ENCODE assay signal across 8 mouse cellular contexts in genomic region chr14:32201791-32202451, GRCm38 (mm10). TPM values are rescaled to one million over a fixed set of nuclear protein-coding genes. Genes with fewer than 3 reads are reported as not detected.
A peak's percentile ranks its signal among the peaks of the same experiment; 100 is the strongest.
DNase-seq lines count a peak whose midpoint lies in the region; ATAC-seq and TF ChIP-seq lines count a peak whose summit lies in the region.

Gene Timm23 (minus strand): TSS chr14:32201898.
Gene Parg (plus strand): TSS chr14:32201949.

- peaks cover 8 to 17% of the 10 kb centered on the region in 2 experiments for H3K4me1 ChIP-seq in MEL (ENCODE audit: control insufficient read depth in 1 of 2, insufficient read depth in 2 of 2, low read length in 2 of 2)
- H3K4me1 ChIP-seq in cerebellum, adult 2 months (ENCODE audit: control insufficient read depth, insufficient read depth, low read length) = no peaks in the 10 kb centered on the region; the same call in 1 of the 2 replicates
- H3K4me1 ChIP-seq in hindbrain, embryonic 10.5 days (replicated peaks) = peaks cover 27% of the 10 kb centered on the region
- peaks cover 19% of the 10 kb centered on the region; the same call in 1 of the 2 replicates for H3K4me1 ChIP-seq in lung, postnatal 0 days (ENCODE audit: insufficient read depth, low read depth, low read length)

- no peaks in the 10 kb centered on the region for H3K9me3 ChIP-seq in MEL (replicated peaks; ENCODE audit: insufficient read depth, low read length)
- H3K9me3 ChIP-seq in hindbrain, embryonic 10.5 days = peaks cover 6% of the 10 kb centered on the region; the same call in 1 of the 2 replicates
- H3K9me3 ChIP-seq in lung, postnatal 0 days (ENCODE audit: low read length) = no peaks in the 10 kb centered on the region

- peak within 1 kb of the TSS; percentile 98 to 100 for H3K4me3 ChIP-seq in MEL (ENCODE audit: control insufficient read depth in 1 of 2, insufficient read depth in 1 of 2, low read depth in 2 of 2, low read length in 2 of 2)
- peak within 1 kb of the TSS; percentile 88 for H3K4me3 ChIP-seq in cerebellum, adult 2 months (replicated peaks; ENCODE audit: insufficient read depth, low read depth, low read length)
- H3K4me3 ChIP-seq in hindbrain, embryonic 10.5 days = peak within 1 kb of the TSS; percentile 98
- peak within 1 kb of the TSS; percentile 99 for H3K4me3 ChIP-seq in lung, postnatal 0 days (ENCODE audit: low read depth, low read length)

- peak; percentile 97 for ATAC-seq in lung, postnatal 0 days

- no peak for TF ChIP-seq CTCF in MEL (IDR thresholded peaks at IDR 0.05 in 2 of 3, conservative IDR thresholded peaks at IDR 0.05 in 1 of 3; ENCODE audit: control insufficient read depth in 1 of 3, insufficient read depth in 1 of 3, low read depth in 2 of 3, low read length in 3 of 3, poor library complexity in 1 of 3, severe bottlenecking in 1 of 3)
- TF ChIP-seq CTCF in cerebellum, adult 2 months (IDR thresholded peaks at IDR 0.05; ENCODE audit: borderline replicate concordance, insufficient read depth, low read depth, low read length) = no peak
- no peak for TF ChIP-seq CTCF in lung, postnatal 0 days (IDR thresholded peaks at IDR 0.05)

- peak within 1 kb of the TSS; percentile 92 for H3K4me2 ChIP-seq in lung, postnatal 0 days (replicated peaks; ENCODE audit: low read depth, low read length)

- peak within 1 kb of the TSS; percentile 87 for H3K27ac ChIP-seq in MEL (ENCODE audit: control insufficient read depth, low read depth, low read length)
- peak within 1 kb of the TSS; percentile 35; the same call in 1 of the 2 replicates for H3K27ac ChIP-seq in cerebellum, adult 2 months (ENCODE audit: insufficient read depth, low read length)
- peak within 1 kb of the TSS; percentile 92 for H3K27ac ChIP-seq in hindbrain, embryonic 10.5 days
- peak within 1 kb of the TSS; percentile 81 for H3K27ac ChIP-seq in lung, postnatal 0 days (ENCODE audit: low read length)

- peak; percentile 67 to 79; a peak in 3 of 4 replicates for TF ChIP-seq POLR2A in MEL (IDR thresholded peaks at IDR 0.05; ENCODE audit: control insufficient read depth in 1 of 2, insufficient read depth in 1 of 2, low read depth in 1 of 2, low read length in 2 of 2, poor library complexity in 1 of 2)
- peak; percentile 55 for TF ChIP-seq POLR2A in cerebellum, adult 2 months (IDR thresholded peaks at IDR 0.05; ENCODE audit: borderline replicate concordance, insufficient read depth, low read length)

- WGBS in cerebellum, adult 2 months = under 1% methylated on average over 76 of the region's 77 CpGs
- WGBS in hindbrain, embryonic 10.5 days = under 1% methylated on average over 77 of the region's 77 CpGs
- 2% methylated on average over 61 of the region's 77 CpGs for WGBS in lung, postnatal 0 days

- H3K79me2 ChIP-seq in MEL (ENCODE audit: control insufficient read depth, insufficient read depth, low read length, poor library complexity) = peaks cover 64% of the 10 kb centered on the region

- H3K27me3 ChIP-seq in MEL (ENCODE audit: control insufficient read depth in 1 of 2, insufficient read depth in 2 of 2, low read length in 2 of 2) = no peaks in the 10 kb centered on the region
- H3K27me3 ChIP-seq in cerebellum, adult 2 months (ENCODE audit: control insufficient read depth, insufficient read depth, low read length) = no peaks in the 10 kb centered on the region
- H3K27me3 ChIP-seq in hindbrain, embryonic 10.5 days (ENCODE audit: insufficient read depth, poor library complexity, severe bottlenecking) = no peaks in the 10 kb centered on the region
- H3K27me3 ChIP-seq in lung, postnatal 0 days (replicated peaks; ENCODE audit: insufficient read depth, low read length) = no peaks in the 10 kb centered on the region

- DNase-seq in MEL (ENCODE audit: low read depth, low spot score) = peak; percentile 93
- DNase-seq in cerebellum, adult 2 months = peak; percentile 90
- DNase-seq in forelimb bud, embryonic 11.5 days (ENCODE audit: low read depth, low spot score) = peak; percentile 86
- DNase-seq in hindbrain, embryonic 10.5 days (ENCODE audit: low spot score) = peak; percentile 90
- DNase-seq in layer of hippocampus, adult 9-11 months = peak; percentile 82
- peak; percentile 95 for DNase-seq in lung, postnatal 0 days (ENCODE audit: low spot score)
- DNase-seq in ovary, postnatal 14 days (ENCODE audit: low spot score) = peak; percentile 75
- peak; percentile 86 for DNase-seq in thymus, postnatal 14 days

- peaks cover 22 to 41% of the 10 kb centered on the region in 2 experiments for H3K36me3 ChIP-seq in MEL (ENCODE audit: control insufficient read depth in 1 of 2, insufficient read depth in 2 of 2, low read length in 2 of 2)
- H3K36me3 ChIP-seq in hindbrain, embryonic 10.5 days = peaks cover 37% of the 10 kb centered on the region
- peaks cover 11% of the 10 kb centered on the region; the same call in 1 of the 2 replicates for H3K36me3 ChIP-seq in lung, postnatal 0 days (ENCODE audit: insufficient read depth, low read length)

- no peak for TF ChIP-seq EP300 in MEL (IDR thresholded peaks at IDR 0.05; ENCODE audit: low read depth in 1 of 2, low read length in 2 of 2)
- TF ChIP-seq EP300 in lung, postnatal 0 days (IDR thresholded peaks at IDR 0.05) = no peak

- no peak for TF ChIP-seq RAD21 in MEL (IDR thresholded peaks at IDR 0.05; ENCODE audit: low read depth, low read length)

- H3K9ac ChIP-seq in MEL (ENCODE audit: control insufficient read depth, low read depth, low read length, poor library complexity, severe bottlenecking) = peak within 1 kb of the TSS; percentile 100
- peak within 1 kb of the TSS; percentile 89 for H3K9ac ChIP-seq in lung, postnatal 0 days (replicated peaks; ENCODE audit: low read depth)

TF ChIP-seq in MEL, 35 proteins besides CTCF, POLR2A, EP300 and RAD21:
- TF ChIP-seq TAL1 (IDR thresholded peaks at IDR 0.05; ENCODE audit: low read length) (no peak), CHD1 (IDR thresholded peaks at IDR 0.05; ENCODE audit: low read depth, low read length) (0 out of 2 replicates have a peak, but pooled peaks have one; percentile 40), POLR2AphosphoS2 (IDR thresholded peaks at IDR 0.05; ENCODE audit: low read length) (0 out of 2 replicates have a peak, but pooled peaks have one; percentile 55), MXI1 (IDR thresholded peaks at IDR 0.05; ENCODE audit: low read depth, low read length) (peak; percentile 88), MYC (IDR thresholded peaks at IDR 0.05; ENCODE audit: low read depth, low read length) (no peak), SMC3 (IDR thresholded peaks at IDR 0.05; ENCODE audit: low read depth, low read length) (no peak), MAX (IDR thresholded peaks at IDR 0.05; ENCODE audit: low read length) (peak; percentile 59), TBP (IDR thresholded peaks at IDR 0.05; ENCODE audit: low read depth, low read length) (peak; percentile 47; the same call in 1 of the 2 replicates), NELFE (IDR thresholded peaks at IDR 0.05; ENCODE audit: low read depth, low read length) (peak; percentile 67), USF2 (IDR thresholded peaks at IDR 0.05; ENCODE audit: borderline replicate concordance in 1 of 2, insufficient read depth in 1 of 2, low read depth in 1 of 2, low read length in 2 of 2) (no peak), JUND (IDR thresholded peaks at IDR 0.05; ENCODE audit: low read depth, low read length) (no peak), UBTF (IDR thresholded peaks at IDR 0.05; ENCODE audit: borderline replicate concordance, insufficient read depth, low read depth, low read length) (no peak), HCFC1 (IDR thresholded peaks at IDR 0.05; ENCODE audit: low read depth, low read length) (peak; percentile 90), ELF1 (IDR thresholded peaks at IDR 0.05; ENCODE audit: low read depth, low read length) (peak; percentile 93), KAT2A (conservative IDR thresholded peaks at IDR 0.05; ENCODE audit: low read depth, low read length) (peak; percentile 73; the same call in 1 of the 2 replicates), SIN3A (IDR thresholded peaks at IDR 0.05; ENCODE audit: low read length) (peak; percentile 88)

RNA-seq across cellular contexts. Expression of gene Timm23, which starts in this region (rescaled TPM):
- 417 and 425 TPM in 2 replicates for total RNA-seq in MEL (2012; rRNA removed)
- 100 to 1,000 TPM in 1 of 2 experiments, not detected in 1; 431 TPM for polyA plus RNA-seq in MEL (2012; ENCODE audit: insufficient read depth in 1 of 2, insufficient read length in 2 of 2, low read depth in 1 of 2, low replicate concordance in 2 of 2, missing spikeins in 1 of 2)
- 178 and 182 TPM in 2 replicates for polyA plus RNA-seq in cerebellum, adult 2 months (2012; rRNA removed)
- polyA plus RNA-seq in hindbrain, embryonic 10.5 days (2016; fragmentation: Nextera tagmentation; extraction: Ambion mirVana) = 302 and 327 TPM in 2 replicates
- 151 and 160 TPM in 2 replicates for polyA plus RNA-seq in lung, postnatal 0 days (2015; fragmentation: Nextera tagmentation; extraction: Ambion mirVana)

RNA-seq across cellular contexts. Expression of gene Parg, which starts in this region (rescaled TPM):
- total RNA-seq in MEL (2012; rRNA removed) = 43.0 and 43.8 TPM in 2 replicates
- polyA plus RNA-seq in MEL (2012; ENCODE audit: insufficient read depth in 1 of 2, insufficient read length in 2 of 2, low read depth in 1 of 2, low replicate concordance in 2 of 2, missing spikeins in 1 of 2) = 10 to 100 TPM in 1 of 2 experiments, not detected in 1; 32.6 TPM
- 16.1 and 16.5 TPM in 2 replicates for polyA plus RNA-seq in cerebellum, adult 2 months (2012; rRNA removed)
- polyA plus RNA-seq in hindbrain, embryonic 10.5 days (2016; fragmentation: Nextera tagmentation; extraction: Ambion mirVana) = 40.6 and 50.0 TPM in 2 replicates
- 16.5 and 20.2 TPM in 2 replicates for polyA plus RNA-seq in lung, postnatal 0 days (2015; fragmentation: Nextera tagmentation; extraction: Ambion mirVana)

Comparison
In these comparisons a context has a peak if more than half of its experiments do, and no peak if none do; other contexts are left out.
1. Peak in every context shown above with its lines: DNase-seq, ATAC-seq, H3K4me3 ChIP-seq and H3K27ac ChIP-seq.
2. H3K27ac ChIP-seq: peak in every context shown above with its lines; median percentile 92 in hindbrain, embryonic 10.5 days; 87 in MEL; 81 in lung, postnatal 0 days; 35 in cerebellum, adult 2 months.